ENCODE assay signal across 17 mouse cellular contexts in the genomic region with DNA sequence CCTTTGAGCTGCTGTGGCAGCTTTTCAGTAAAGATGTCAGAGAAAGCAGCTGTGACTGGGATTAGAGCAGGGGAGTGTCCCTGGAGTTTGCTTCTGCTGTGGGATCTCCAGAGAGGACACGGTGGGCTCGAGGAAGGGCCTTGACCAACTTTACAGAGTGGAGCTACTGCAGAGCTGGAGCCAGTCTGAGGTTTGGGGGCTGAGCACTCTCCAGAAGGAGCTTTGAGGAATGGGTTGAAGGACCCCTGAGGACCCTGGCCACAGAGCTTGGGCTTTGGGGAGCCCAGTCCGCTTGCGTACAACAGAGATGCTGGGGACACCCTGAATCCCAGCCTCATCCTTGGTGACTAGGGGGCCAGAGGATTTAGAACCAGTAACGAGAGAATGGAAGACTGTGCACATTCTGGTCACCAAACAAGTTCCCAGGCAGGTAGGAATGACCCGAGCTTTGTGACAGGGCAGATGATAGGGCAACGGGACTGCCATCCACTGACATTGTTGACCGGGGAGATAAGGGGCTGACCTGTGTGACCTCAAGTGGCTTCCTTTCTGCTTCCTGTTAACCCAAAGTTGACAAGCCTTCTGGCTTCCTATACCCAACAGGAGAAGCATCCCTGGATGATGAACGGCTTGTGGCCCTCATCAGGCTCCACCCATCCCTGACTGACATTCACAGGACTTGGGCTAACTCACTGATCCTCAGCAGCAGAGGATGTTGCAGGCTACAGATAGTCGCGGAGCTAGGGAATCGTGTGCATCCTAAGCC. TPM values are rescaled to one million over a fixed set of nuclear protein-coding genes. Genes with fewer than 3 reads are reported as not detected.
DNase-seq lines count a peak whose midpoint lies in the region; ATAC-seq and TF ChIP-seq lines count a peak whose summit lies in the region.
"Had no signal": no experiment of that assay in that cellular context is flagged by ENCODE, and none has a peak within 500 bp of the region (broad histone marks: within the 10 kb centered on the region; RNA-seq: fewer than 3 reads in every experiment).

No protein-coding gene starts in this region.

- peak overlapping the region; percentile 37 for H3K4me3 ChIP-seq in gastrocnemius, adult 2 months
- no peak overlapping the region for H3K4me3 ChIP-seq in layer of hippocampus, adult 2 months
- no peak overlapping the region for H3K4me3 ChIP-seq in stomach, embryonic 14.5 days (ENCODE audit: low read depth, low read length)
- H3K4me3 ChIP-seq: hindbrain, embryonic 12.5 days; limb, embryonic 12.5 days had no signal

- H3K4me2 ChIP-seq in stomach, embryonic 14.5 days (replicated peaks; ENCODE audit: low read depth, low read length): no peak overlapping the region
- H3K4me2 ChIP-seq: hindbrain, embryonic 12.5 days; limb, embryonic 12.5 days had no signal

- peaks cover 32% of the 10 kb centered on the region for H3K4me1 ChIP-seq in stomach, embryonic 14.5 days (ENCODE audit: control insufficient read depth, insufficient read depth, low read length)
- H3K4me1 ChIP-seq: hindbrain, embryonic 12.5 days had no signal

- DNase-seq in gastrocnemius, adult 2 months: peak; percentile 33
- no peak for DNase-seq in gastrocnemius, postnatal 14 days
- no peak for DNase-seq in layer of hippocampus, adult 2 months (ENCODE audit: low spot score in 2 of 2)
- no peak for DNase-seq in layer of hippocampus, postnatal 10 days (ENCODE audit: low spot score in 2 of 2)
- DNase-seq in heart, postnatal 36 days: peak; percentile 16 to 30
- no peak for DNase-seq in spleen, adult 18-20 months
- DNase-seq in natural killer cell, adult 2 months (ENCODE audit: low spot score in 2 of 2): no peak
- DNase-seq: B cell, adult 2 months; cerebellum, adult 8-10 months had no signal

- no peak for TF ChIP-seq CTCF in gastrocnemius, adult 2 months (IDR thresholded peaks at IDR 0.05)
- TF ChIP-seq CTCF in layer of hippocampus, adult 2 months (conservative IDR thresholded peaks at IDR 0.05): no peak

- no peaks in the 10 kb centered on the region for H3K36me3 ChIP-seq in stomach, embryonic 14.5 days (ENCODE audit: control insufficient read depth, insufficient read depth, low read length)
- H3K36me3 ChIP-seq: hindbrain, embryonic 12.5 days; limb, embryonic 12.5 days had no signal

- ATAC-seq in stomach, embryonic 14.5 days (ENCODE audit: insufficient number of reproducible peaks, insufficient read depth, low FRiP score, low read depth): 0 out of 2 replicates have a peak, but pooled peaks have one; percentile 6
- ATAC-seq: activated CD4-positive, CD25-positive, alpha-beta regulatory T cell, adult 4 months had no signal

- H3K9me3 ChIP-seq in stomach, embryonic 14.5 days (ENCODE audit: control insufficient read depth, low read depth, low read length): no peaks in the 10 kb centered on the region
- H3K9me3 ChIP-seq: hindbrain, embryonic 12.5 days; limb, embryonic 12.5 days had no signal

- H3K9ac ChIP-seq in stomach, embryonic 14.5 days (replicated peaks; ENCODE audit: low read depth, low read length): no peak overlapping the region
- H3K9ac ChIP-seq: hindbrain, embryonic 12.5 days; limb, embryonic 12.5 days had no signal

- WGBS in stomach, embryonic 14.5 days: 46% methylated on average over 12 of the region's 12 CpGs

- intact Hi-C loops in gastrocnemius, adult 2 months (cut with DNase I): loop anchor here (5.0 kb wide), 1 partner anchor 136 kb away; no protein-coding TSS in a partner anchor
- intact Hi-C loops in gastrocnemius, postnatal 14 days (cut with DNase I; ENCODE audit: low total_unique reads): no loop called here
- intact Hi-C loops in heart, postnatal 36 days (cut with DNase I): loop anchor here (5.0 kb wide), 1 partner anchor 144 kb away; a partner anchor contains a TSS

- H3K27me3 ChIP-seq in stomach, embryonic 14.5 days (ENCODE audit: control insufficient read depth, insufficient read depth, low read length): no peaks in the 10 kb centered on the region
- H3K27me3 ChIP-seq: hindbrain, embryonic 12.5 days; limb, embryonic 12.5 days had no signal

- H3K27ac ChIP-seq in gastrocnemius, adult 2 months: peak overlapping the region; percentile 95
- peak overlapping the region; percentile 15; the same call in 1 of the 2 replicates for H3K27ac ChIP-seq in layer of hippocampus, adult 2 months
- H3K27ac ChIP-seq in stomach, embryonic 14.5 days (ENCODE audit: low read length): no peak overlapping the region
- H3K27ac ChIP-seq: hindbrain, embryonic 12.5 days; limb, embryonic 12.5 days had no signal

RNA-seq across cellular contexts. Expression of a gene that starts 0.6 kb away (rescaled TPM):
- 1 to 10 TPM; 1.1 to 2.4 TPM for total RNA-seq in gastrocnemius, adult 2 months (2021)
- 1 to 10 TPM; 1.9 to 2.7 TPM for total RNA-seq in gastrocnemius, postnatal 14 days (2021)
- 1 to 10 TPM in 1 of 2 experiments, under 1 TPM in 1; 0.39 to 1.2 TPM for total RNA-seq in layer of hippocampus, adult 2 months (2021)
- total RNA-seq in layer of hippocampus, postnatal 10 days (2021): under 1 TPM; 0.45 to 0.48 TPM
- 1 to 10 TPM; 4.2 to 4.7 TPM for total RNA-seq in heart, postnatal 36 days (2021)
- 0.46 and 0.78 TPM in 2 replicates for polyA plus RNA-seq in stomach, embryonic 14.5 days (2014; fragmentation: Nextera tagmentation; extraction: Ambion mirVana)
- total RNA-seq: megakaryocyte progenitor cell, adult 5-6 weeks; MEL had no signal
- polyA plus RNA-seq: activated CD4-positive, CD25-positive, alpha-beta regulatory T cell, adult 4 months had no signal

RNA-seq across cellular contexts. Expression of a gene that starts 3.4 kb away (rescaled TPM):
- 1 to 10 TPM; 1.4 to 2.3 TPM for total RNA-seq in gastrocnemius, adult 2 months (2021)
- 1 to 10 TPM; 1.1 to 2.2 TPM for total RNA-seq in gastrocnemius, postnatal 14 days (2021)
- under 1 TPM; 0.97 to 0.98 TPM for total RNA-seq in layer of hippocampus, adult 2 months (2021)
- total RNA-seq in layer of hippocampus, postnatal 10 days (2021): under 1 TPM; 0.39 to 0.40 TPM
- total RNA-seq in heart, postnatal 36 days (2021): 1 to 10 TPM; 4.3 to 6.4 TPM
- 0.10 TPM in 1 of 2 replicates, not detected in the other for polyA plus RNA-seq in stomach, embryonic 14.5 days (2014; fragmentation: Nextera tagmentation; extraction: Ambion mirVana)
- total RNA-seq: megakaryocyte progenitor cell, adult 5-6 weeks; MEL had no signal

RNA-seq across cellular contexts. Expression of a gene that starts 16.4 kb away (rescaled TPM):
- not detected for total RNA-seq in gastrocnemius, adult 2 months (2021)
- total RNA-seq in gastrocnemius, postnatal 14 days (2021): not detected
- total RNA-seq in layer of hippocampus, adult 2 months (2021): not detected
- not detected for total RNA-seq in layer of hippocampus, postnatal 10 days (2021)
- not detected for total RNA-seq in heart, postnatal 36 days (2021)
- polyA plus RNA-seq in stomach, embryonic 14.5 days (2014; fragmentation: Nextera tagmentation; extraction: Ambion mirVana): 0.09 TPM in 1 of 2 replicates, not detected in the other
- total RNA-seq: gastrocnemius, adult 8-10 months; layer of hippocampus, postnatal 14 days; megakaryocyte progenitor cell, adult 5-6 weeks; MEL had no signal
- polyA plus RNA-seq: hindbrain, embryonic 12.5 days; limb, embryonic 12.5 days had no signal

RNA-seq across cellular contexts. Expression of a gene that starts 25.8 kb away (rescaled TPM):
- total RNA-seq in gastrocnemius, adult 2 months (2021): not detected
- not detected for total RNA-seq in gastrocnemius, postnatal 14 days (2021)
- total RNA-seq in layer of hippocampus, adult 2 months (2021): not detected
- total RNA-seq in layer of hippocampus, postnatal 10 days (2021): not detected
- total RNA-seq in heart, postnatal 36 days (2021): not detected
- polyA plus RNA-seq in stomach, embryonic 14.5 days (2014; fragmentation: Nextera tagmentation; extraction: Ambion mirVana): not detected in 2 replicates
- total RNA-seq: gastrocnemius, adult 8-10 months; layer of hippocampus, postnatal 14 days; megakaryocyte progenitor cell, adult 5-6 weeks; MEL had no signal
- polyA plus RNA-seq: activated CD4-positive, CD25-positive, alpha-beta regulatory T cell, adult 4 months; hindbrain, embryonic 12.5 days had no signal

RNA-seq across cellular contexts. Expression of a gene that starts 44.4 kb away (rescaled TPM):
- not detected for total RNA-seq in gastrocnemius, adult 2 months (2021)
- not detected for total RNA-seq in gastrocnemius, postnatal 14 days (2021)
- total RNA-seq in layer of hippocampus, adult 2 months (2021): not detected
- total RNA-seq in layer of hippocampus, postnatal 10 days (2021): not detected
- not detected for total RNA-seq in heart, postnatal 36 days (2021)
- polyA plus RNA-seq in stomach, embryonic 14.5 days (2014; fragmentation: Nextera tagmentation; extraction: Ambion mirVana): not detected in 2 replicates
- total RNA-seq: gastrocnemius, adult 8-10 months; layer of hippocampus, postnatal 14 days; megakaryocyte progenitor cell, adult 5-6 weeks; MEL had no signal
- polyA plus RNA-seq: activated CD4-positive, CD25-positive, alpha-beta regulatory T cell, adult 4 months; hindbrain, embryonic 12.5 days; limb, embryonic 12.5 days had no signal

Comparison
In these comparisons a context has a peak if more than half of its experiments do, and no peak if none do; other contexts are left out.
1. DNase-seq: peak in gastrocnemius, adult 2 months (single experiment) and heart, postnatal 36 days (2 of 2); none in gastrocnemius, postnatal 14 days (single experiment), layer of hippocampus, adult 2 months (0 of 2), layer of hippocampus, postnatal 10 days (0 of 2), spleen, adult 18-20 months (0 of 2) and natural killer cell, adult 2 months (0 of 2).